ENCODE assay signal across 20 mouse cellular contexts in the genomic region with DNA sequence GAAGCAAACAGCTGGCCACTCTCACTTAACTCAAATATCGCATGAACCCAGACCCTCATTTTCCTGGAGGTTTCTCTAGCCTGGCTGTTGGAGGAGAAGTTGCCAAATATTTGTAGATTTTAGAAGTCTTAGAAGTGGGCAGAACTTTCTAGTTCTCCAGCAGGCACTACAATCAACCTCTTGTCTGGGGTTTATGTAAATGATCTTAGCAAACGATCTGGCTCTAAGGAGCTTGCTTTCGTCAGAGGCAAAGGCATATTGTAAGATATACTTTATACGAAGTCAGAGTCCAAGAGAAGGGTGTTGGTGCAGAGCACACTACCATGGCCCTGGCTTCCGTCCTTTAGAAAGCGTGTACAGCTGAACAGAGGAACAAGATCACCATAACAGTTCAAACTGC.
A peak's percentile ranks its signal among the peaks of the same experiment; 100 is the strongest.
DNase-seq lines count a peak whose midpoint lies in the region; ATAC-seq and TF ChIP-seq lines count a peak whose summit lies in the region.
"Had no signal": no experiment of that assay in that cellular context is flagged by ENCODE, and none has a peak within 500 bp of the region (broad histone marks: within the 10 kb centered on the region; RNA-seq: fewer than 3 reads in every experiment).

No protein-coding gene starts in this region.

- TF ChIP-seq POLR2A in heart, adult 2 months (IDR thresholded peaks at IDR 0.05; ENCODE audit: insufficient read depth, low read depth, low read length), result no peak
- no peak for TF ChIP-seq POLR2A in lung, adult 2 months (IDR thresholded peaks at IDR 0.05; ENCODE audit: borderline replicate concordance, extremely low read depth, low read depth, low read length)

- H3K9ac ChIP-seq in heart, adult 2 months (ENCODE audit: low read depth, low read length), result no peak overlapping the region
- H3K9ac ChIP-seq in lung, embryonic 15.5 days, result no peak overlapping the region
- no peak overlapping the region for H3K9ac ChIP-seq in lung, postnatal 0 days (replicated peaks; ENCODE audit: low read depth)
- H3K9ac ChIP-seq: embryonic facial prominence, embryonic 12.5 days; forebrain, embryonic 13.5 days; forebrain, embryonic 15.5 days; forebrain, postnatal 0 days had no signal

- TF ChIP-seq EP300 in heart, adult 2 months (IDR thresholded peaks at IDR 0.05; ENCODE audit: insufficient read depth, low read depth, low read length), result no peak
- TF ChIP-seq EP300 in lung, postnatal 0 days (IDR thresholded peaks at IDR 0.05), result no peak

- ATAC-seq in lung, embryonic 15.5 days (ENCODE audit: borderline replicate concordance, extremely low read depth, low FRiP score, low TSS enrichment), result peak; percentile 21; the same call in 1 of the 2 replicates
- ATAC-seq in lung, postnatal 0 days, result peak; percentile 62
- ATAC-seq: forebrain, embryonic 13.5 days; forebrain, embryonic 15.5 days; forebrain, postnatal 0 days had no signal

- no peak overlapping the region for H3K4me3 ChIP-seq in heart, adult 2 months
- H3K4me3 ChIP-seq in lung, embryonic 15.5 days, result no peak overlapping the region
- H3K4me3 ChIP-seq in lung, postnatal 0 days (ENCODE audit: low read depth, low read length), result no peak overlapping the region
- H3K4me3 ChIP-seq in lung, adult 2 months (replicated peaks; ENCODE audit: extremely low read depth, low read depth, low read length), result no peak overlapping the region
- H3K4me3 ChIP-seq: embryonic facial prominence, embryonic 12.5 days; forebrain, embryonic 13.5 days; forebrain, embryonic 15.5 days had no signal

- H3K27ac ChIP-seq in heart, adult 2 months, result no peak overlapping the region
- peak overlapping the region; percentile 66 for H3K27ac ChIP-seq in lung, embryonic 15.5 days
- H3K27ac ChIP-seq in lung, postnatal 0 days (ENCODE audit: low read length), result no peak overlapping the region
- H3K27ac ChIP-seq: embryonic facial prominence, embryonic 12.5 days; forebrain, embryonic 13.5 days; forebrain, embryonic 15.5 days had no signal

- no peaks in the 10 kb centered on the region for H3K4me1 ChIP-seq in heart, adult 2 months (ENCODE audit: control insufficient read depth, insufficient read depth, low read length)
- H3K4me1 ChIP-seq in lung, embryonic 15.5 days, result peaks cover 24% of the 10 kb centered on the region
- H3K4me1 ChIP-seq in lung, postnatal 0 days (ENCODE audit: insufficient read depth, low read depth, low read length), result no peaks in the 10 kb centered on the region; the same call in 1 of the 2 replicates
- H3K4me1 ChIP-seq in lung, adult 2 months (ENCODE audit: control insufficient read depth, insufficient read depth, low read length), result no peaks in the 10 kb centered on the region
- H3K4me1 ChIP-seq: forebrain, embryonic 15.5 days had no signal

- WGBS in heart, adult 2 months, result 78% methylated on average over 6 of the region's 6 CpGs
- WGBS in lung, embryonic 15.5 days, result 36% methylated on average over 6 of the region's 6 CpGs
- 39% methylated on average over 6 of the region's 6 CpGs for WGBS in lung, postnatal 0 days
- 56% methylated on average over 6 of the region's 6 CpGs for WGBS in lung, adult 2 months

- no peaks in the 10 kb centered on the region for H3K79me2 ChIP-seq in heart, adult 2 months (replicated peaks; ENCODE audit: control insufficient read depth, insufficient read depth, low read length)

- no peaks in the 10 kb centered on the region for H3K9me3 ChIP-seq in lung, embryonic 15.5 days
- no peaks in the 10 kb centered on the region for H3K9me3 ChIP-seq in lung, postnatal 0 days (ENCODE audit: low read length)
- H3K9me3 ChIP-seq: embryonic facial prominence, embryonic 12.5 days; forebrain, embryonic 13.5 days; forebrain, embryonic 15.5 days had no signal

- H3K36me3 ChIP-seq in heart, adult 2 months (ENCODE audit: control insufficient read depth, insufficient read depth, low read length), result no peaks in the 10 kb centered on the region
- no peaks in the 10 kb centered on the region for H3K36me3 ChIP-seq in lung, embryonic 15.5 days
- no peaks in the 10 kb centered on the region for H3K36me3 ChIP-seq in lung, postnatal 0 days (ENCODE audit: insufficient read depth, low read length)
- H3K36me3 ChIP-seq: embryonic facial prominence, embryonic 12.5 days; forebrain, embryonic 15.5 days had no signal

- H3K4me2 ChIP-seq in lung, embryonic 15.5 days, result no peak overlapping the region
- H3K4me2 ChIP-seq in lung, postnatal 0 days (replicated peaks; ENCODE audit: low read depth, low read length), result no peak overlapping the region
- H3K4me2 ChIP-seq: embryonic facial prominence, embryonic 12.5 days; forebrain, embryonic 13.5 days; forebrain, embryonic 15.5 days had no signal

- no peaks in the 10 kb centered on the region for H3K27me3 ChIP-seq in heart, adult 2 months (ENCODE audit: control insufficient read depth, insufficient read depth, low read length)
- no peaks in the 10 kb centered on the region for H3K27me3 ChIP-seq in lung, embryonic 15.5 days
- H3K27me3 ChIP-seq in lung, postnatal 0 days (replicated peaks; ENCODE audit: insufficient read depth, low read length), result no peaks in the 10 kb centered on the region
- H3K27me3 ChIP-seq: embryonic facial prominence, embryonic 12.5 days; forebrain, embryonic 15.5 days had no signal

- no peak for TF ChIP-seq CTCF in heart, adult 2 months (IDR thresholded peaks at IDR 0.05)
- TF ChIP-seq CTCF in lung, postnatal 0 days (IDR thresholded peaks at IDR 0.05), result no peak
- no peak for TF ChIP-seq CTCF in lung, adult 2 months (IDR thresholded peaks at IDR 0.05; ENCODE audit: insufficient read depth, low read length)

- peak; percentile 77 for DNase-seq in heart, adult 11 months
- DNase-seq in heart, adult 2 months, result no peak
- DNase-seq in lung, postnatal 25 days (ENCODE audit: low spot score), result no peak
- DNase-seq in lung, postnatal 0 days (ENCODE audit: low spot score), result peak; percentile 55
- DNase-seq in lung, adult 2 months, result no peak
- no peak for DNase-seq in kidney, postnatal 4 days
- DNase-seq: adrenal gland, adult 2 months; adrenal gland, postnatal 25 days; cerebellum, adult 11 months; cerebellum, adult 18-20 months; cerebellum, adult 8-10 months; cerebellum, adult 9-11 months; cerebellum, postnatal 14 days; cerebellum, postnatal 36 days; embryo, embryonic 11 days; forebrain, postnatal 0 days had no signal

- intact Hi-C loops in heart, adult 2 months (cut with DNase I), result no loop called here

Comparison
In these comparisons a context has a peak if more than half of its experiments do, and no peak if none do; other contexts are left out.
1. DNase-seq: peak in heart, adult 11 months (single experiment) and lung, postnatal 0 days (single experiment); none in heart, adult 2 months (0 of 2), lung, postnatal 25 days (single experiment), lung, adult 2 months (single experiment) and kidney, postnatal 4 days (0 of 2).